Mouse (Mus musculus): ENCODE measurements around the gene Celf5. TPM values are rescaled to one million over a fixed set of nuclear protein-coding genes. Genes with fewer than 3 reads are reported as not detected.
A peak's percentile ranks its signal among the peaks of the same experiment; 100 is the strongest.

The Celf5 gene
- total RNA-seq, 2 experiments from 2014 or later, result not detected

DNA sequence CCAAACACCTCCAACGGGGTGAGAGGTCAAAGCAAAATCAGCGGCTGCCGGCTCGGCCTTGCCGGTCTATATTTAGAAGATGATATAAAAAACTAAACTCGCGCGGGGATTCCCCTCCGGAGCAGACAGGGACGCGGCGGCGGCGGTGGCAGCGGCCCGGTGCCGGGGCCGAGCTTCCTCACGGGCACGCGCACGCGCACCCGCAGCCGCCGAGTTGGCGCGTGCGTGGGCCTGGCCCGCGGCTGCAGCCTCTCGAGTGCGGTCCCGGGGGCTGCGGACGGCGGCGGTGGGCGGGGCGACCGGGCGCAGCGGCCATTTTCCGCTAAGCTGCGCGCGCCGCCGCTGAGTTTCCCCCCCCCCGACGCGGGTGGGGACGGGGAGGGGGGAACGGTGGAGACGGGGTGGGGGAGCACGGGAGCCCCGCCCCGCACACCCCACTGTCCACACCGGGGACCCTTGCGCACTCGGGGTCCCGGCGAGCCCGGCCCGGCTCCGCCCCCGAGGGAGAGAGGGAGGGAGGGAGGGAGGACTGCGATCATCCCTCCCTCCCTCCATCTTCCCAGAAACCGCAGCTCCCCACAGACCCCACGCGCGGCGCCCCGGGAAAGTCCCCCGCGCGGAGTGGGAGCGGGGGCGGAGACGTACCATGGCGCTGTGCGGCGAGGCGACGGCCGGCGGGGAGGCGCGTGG is 52.2 kb downstream of the Celf5 start:
- ATAC-seq (replicated peaks; ENCODE audit: poor library complexity, severe bottlenecking), result peak; percentile 3; the same call in 1 of the 2 replicates

DNA sequence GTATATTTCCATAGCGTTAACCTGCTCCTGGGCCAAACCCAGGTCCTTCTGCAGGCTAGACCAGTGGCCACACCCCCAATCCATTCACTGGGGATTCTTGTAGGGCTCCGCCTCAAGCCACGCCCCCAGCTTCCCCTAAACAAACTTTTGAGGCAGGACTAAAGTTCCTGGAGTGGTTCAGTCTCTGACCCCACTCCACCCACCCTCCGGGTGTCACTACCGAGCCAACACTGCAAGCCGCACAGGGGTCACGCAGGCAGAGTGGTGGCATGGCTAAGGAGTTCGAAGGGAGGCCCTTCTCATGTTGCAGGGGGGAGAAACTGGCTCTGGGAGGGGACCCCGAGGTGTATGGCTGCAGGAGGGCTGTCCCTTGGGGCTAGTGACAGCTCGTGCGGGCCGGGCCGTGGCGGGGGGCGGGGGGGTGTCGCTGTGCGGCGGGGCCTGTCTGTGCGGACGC is 52.9 kb downstream of the Celf5 start:
- ATAC-seq (replicated peaks; ENCODE audit: poor library complexity, severe bottlenecking), result peak; percentile 40

DNA sequence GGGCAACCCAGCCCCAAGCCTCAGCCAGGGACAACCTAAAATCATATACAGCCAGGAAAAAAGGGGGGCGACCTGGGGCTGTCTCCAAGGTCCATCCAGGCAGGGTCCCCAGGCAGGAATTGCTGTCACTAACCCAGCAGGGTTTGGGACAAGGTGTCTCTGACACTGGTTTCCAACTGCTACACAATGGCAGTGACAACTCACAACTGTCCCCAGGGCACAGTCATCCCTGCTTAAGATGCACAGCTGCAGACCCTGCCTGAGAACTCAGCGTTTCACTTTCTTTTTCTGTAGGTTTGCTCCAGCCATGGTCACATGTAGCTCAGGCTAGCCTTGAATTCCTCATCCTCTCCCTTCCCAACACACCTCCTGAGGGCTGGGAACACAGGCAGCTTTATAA is 53.4 kb downstream of the Celf5 start:
- ATAC-seq (replicated peaks; ENCODE audit: poor library complexity, severe bottlenecking), result no peak

DNA sequence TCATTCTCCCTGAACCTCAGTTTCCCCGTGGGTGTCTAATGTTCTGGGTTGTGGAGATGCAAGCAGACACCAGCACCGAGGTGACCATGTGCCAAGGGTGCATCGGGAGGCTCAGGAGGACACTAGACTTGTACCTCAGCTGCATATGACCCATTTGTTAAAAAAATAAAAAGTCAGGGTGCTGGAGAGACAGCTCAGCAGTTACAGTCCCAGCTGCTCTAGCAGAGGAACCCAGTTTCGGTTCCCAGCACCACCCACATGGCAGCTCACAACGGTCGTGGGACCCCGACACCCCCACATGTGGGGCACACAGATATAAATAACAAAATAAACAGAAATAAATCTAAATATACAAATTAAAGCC is 54.0 kb downstream of the Celf5 start:
- ATAC-seq (replicated peaks; ENCODE audit: poor library complexity, severe bottlenecking), result no peak

DNA sequence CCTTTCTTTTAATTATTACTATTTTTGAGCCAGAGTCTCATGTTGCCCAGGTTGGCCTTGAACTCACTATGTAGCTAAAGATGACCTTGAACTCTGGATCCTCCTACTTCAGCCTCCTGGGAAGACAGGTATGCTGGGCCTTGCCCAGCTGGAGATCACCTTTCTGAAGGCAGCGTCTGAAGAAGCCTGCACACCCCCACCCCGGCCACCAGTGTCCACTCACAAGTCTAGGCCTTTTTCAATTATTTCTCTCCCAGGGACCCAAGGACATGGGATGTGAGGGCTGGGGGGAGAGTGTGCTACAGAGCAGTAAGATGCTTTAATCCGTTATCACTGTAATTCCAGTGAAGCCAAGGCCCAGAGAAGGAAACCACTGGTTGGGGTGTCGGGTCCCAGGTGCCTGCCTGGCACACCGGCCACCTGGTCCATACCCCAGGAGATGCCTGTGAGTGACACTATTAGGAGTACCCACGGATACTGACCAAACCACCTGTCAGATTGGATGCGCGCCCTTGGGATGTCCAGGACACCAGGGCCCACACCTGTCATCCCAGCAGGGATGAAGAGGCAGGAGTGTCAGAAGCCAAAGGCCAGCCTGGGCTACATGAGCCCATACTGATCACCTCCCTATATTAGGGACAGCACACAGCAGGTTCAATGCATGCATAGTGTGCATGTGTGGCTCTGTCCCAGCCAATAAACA is 54.6 kb downstream of the Celf5 start:
- ATAC-seq (replicated peaks; ENCODE audit: poor library complexity, severe bottlenecking), result no peak

DNA sequence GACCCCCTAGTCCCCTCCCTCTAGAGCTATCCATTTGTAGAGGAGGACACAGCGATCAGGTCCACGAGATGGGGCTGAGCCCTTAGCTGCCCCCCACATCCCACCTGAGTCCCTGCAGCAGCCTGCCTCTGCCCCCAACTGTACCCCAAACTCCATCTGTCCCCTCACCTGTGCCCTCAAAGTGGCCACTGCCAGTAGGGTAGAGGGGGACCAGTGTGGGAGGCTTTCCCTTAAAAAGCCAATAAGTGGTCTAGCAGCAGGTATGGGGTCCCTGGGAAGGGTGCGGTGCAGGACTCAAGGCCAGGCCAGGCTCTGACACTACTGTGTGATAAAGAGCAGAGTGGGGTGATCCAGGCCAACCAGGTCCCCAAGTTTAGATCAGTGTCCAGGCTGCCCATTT is 55.2 kb downstream of the Celf5 start:
- ATAC-seq (replicated peaks; ENCODE audit: poor library complexity, severe bottlenecking), result no peak

DNA sequence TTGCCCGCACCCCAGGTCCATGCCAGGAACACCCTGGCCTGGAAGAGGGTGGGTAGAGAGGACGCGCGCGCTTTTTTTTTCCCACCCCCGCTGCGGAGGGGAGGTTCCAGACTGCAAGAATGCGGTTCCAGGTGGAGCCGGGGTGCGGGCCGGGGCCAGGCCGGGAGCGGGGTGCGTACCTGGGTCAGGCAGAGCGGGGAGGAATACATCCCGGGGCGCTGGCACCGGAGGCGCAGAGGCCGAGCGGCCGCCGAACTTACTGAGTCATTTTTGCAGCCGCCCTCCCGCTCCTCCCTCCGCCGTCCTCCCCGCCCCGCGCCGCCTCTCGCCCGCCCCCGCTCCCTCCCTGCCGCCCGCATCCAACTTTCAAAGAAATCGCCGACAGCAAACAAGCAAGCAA is 55.6 kb downstream of the Celf5 start:
- no peak for ATAC-seq (replicated peaks; ENCODE audit: poor library complexity, severe bottlenecking)

DNA sequence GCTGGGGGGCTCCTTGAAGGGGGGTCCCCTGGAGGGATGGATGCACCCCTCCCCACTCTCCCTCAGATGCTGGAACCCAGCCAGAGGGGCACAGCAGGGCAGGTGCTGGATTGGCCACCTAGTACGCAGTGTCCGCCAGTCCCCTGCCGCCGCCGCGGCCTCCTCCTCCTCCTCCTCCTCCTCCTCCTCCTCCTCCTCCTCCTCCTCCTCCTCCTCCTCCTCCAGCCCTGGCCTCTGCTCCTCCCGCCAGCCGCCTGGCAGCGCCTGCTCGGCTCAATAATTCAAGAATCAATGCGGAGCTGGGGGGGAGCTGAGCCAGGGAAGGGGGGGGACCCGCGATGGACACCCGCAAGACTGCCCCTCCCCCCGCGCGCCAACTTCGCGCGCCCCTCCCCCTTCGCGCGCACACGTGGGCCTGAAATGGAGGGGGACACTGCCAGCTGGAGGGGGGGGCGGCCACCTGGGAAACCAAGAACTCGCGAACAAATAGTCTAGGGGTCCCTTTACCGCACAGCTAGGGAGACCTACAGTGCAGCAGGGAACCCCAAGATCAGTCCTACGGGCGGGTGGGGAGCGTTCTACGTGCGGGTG is 56.3 kb downstream of the Celf5 start:
- no peak for ATAC-seq (replicated peaks; ENCODE audit: poor library complexity, severe bottlenecking)

DNA sequence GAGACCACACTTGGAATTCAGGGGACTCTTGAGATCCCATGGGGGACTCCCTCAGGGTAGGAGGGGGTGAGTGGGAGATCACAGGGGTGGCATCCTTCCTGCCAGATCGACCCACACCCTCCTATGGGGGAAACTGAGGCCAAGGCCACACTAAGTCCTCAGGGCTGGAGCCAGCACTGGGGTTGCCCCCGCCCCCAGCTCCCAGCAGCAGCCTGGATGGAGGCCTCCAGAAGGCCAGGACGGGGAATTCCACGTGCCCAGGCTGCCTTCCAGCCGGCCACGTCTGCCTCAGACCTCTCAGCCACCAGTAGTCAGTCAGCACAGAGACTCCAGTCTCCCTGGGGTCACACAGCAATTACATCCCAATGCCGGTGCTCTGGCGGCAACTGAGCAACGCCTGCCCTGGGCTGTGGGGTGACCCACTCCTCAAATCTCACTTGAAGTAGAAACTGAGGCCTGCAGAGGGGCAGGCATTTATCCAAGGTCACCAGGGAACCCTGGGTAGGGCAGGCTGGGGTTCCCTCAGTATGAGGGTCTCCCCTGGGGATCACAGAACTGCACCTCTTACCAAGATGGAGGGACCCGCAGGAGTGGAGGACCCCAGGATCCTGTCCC is 57.2 kb downstream of the Celf5 start:
- no peak for ATAC-seq (replicated peaks; ENCODE audit: poor library complexity, severe bottlenecking)

DNA sequence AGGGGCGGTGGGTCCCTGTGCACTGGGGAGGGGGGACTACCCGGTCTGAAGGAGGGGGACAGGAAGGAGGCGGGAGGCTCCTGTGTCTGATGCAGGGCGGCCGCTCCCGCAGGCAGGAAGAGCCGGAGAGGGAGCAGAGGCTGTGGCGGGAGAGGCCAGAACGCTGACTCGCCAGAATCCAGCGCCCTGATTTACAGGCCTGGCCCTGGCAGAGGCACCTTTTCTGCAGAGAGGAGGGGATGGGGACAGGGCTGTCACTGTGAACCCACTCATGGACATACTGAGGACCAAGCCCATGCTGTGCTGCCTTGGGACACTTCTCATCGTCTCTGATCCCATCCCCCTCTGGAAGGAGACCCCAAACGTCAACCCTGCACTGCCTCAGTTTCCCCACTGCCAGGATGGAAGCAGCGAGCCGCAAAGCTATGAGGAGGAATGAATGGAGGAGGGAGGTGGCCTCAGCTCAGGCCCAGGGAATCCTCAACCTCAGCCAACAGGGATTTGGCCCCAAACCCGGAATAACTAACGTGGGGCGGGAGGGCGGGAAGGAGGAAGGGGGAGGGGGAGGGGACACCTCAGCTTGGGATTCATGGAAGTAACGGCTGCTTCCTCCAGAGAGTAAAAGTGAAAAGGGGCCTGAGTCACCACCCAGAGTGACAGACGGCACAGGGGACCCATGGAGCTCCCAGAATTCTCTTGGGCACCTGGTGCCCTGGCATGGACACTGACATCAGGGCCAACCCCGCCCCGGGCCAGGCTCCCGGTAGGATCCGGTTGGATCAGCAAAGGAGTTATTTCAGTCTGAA is 58.1 kb downstream of the Celf5 start:
- ATAC-seq (replicated peaks; ENCODE audit: poor library complexity, severe bottlenecking), result peak; percentile 9; the same call in 1 of the 2 replicates

DNA sequence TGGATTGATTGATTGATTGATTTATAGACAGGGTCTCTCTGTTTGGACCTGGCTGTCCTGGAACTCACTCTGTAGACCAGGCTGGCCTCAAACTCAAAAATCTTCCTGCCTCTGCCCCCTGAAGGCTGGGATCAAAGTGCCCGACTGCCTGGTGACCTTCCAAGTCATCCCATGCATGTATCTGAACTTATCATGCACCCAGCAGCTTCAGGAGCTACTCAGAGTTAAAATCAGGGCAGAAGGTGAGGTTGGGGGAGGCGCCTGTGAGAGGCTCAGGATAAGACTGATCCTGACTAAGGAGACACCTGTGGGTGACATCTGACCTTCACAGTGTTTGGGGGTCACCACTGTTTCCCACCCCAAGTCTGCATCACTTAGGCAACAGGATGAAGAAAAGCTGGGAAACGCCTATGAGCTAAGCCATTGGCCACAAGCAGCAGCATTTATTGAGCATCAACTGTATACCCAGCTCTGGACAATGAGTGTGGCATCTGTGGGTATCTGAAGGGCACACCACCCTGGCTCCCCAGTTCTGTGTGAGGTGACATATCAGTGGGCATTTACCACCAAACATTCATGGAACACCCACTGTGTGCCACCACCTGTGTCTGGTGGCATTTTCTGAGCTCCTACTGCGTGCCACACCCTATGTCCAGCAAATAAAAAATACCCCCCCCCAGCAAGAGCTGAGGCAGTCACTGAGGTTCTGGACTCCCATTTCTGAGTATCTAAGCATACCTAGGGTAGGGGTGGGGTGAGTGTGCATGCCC is 58.8 kb downstream of the Celf5 start:
- no peak for ATAC-seq (replicated peaks; ENCODE audit: poor library complexity, severe bottlenecking)

DNA sequence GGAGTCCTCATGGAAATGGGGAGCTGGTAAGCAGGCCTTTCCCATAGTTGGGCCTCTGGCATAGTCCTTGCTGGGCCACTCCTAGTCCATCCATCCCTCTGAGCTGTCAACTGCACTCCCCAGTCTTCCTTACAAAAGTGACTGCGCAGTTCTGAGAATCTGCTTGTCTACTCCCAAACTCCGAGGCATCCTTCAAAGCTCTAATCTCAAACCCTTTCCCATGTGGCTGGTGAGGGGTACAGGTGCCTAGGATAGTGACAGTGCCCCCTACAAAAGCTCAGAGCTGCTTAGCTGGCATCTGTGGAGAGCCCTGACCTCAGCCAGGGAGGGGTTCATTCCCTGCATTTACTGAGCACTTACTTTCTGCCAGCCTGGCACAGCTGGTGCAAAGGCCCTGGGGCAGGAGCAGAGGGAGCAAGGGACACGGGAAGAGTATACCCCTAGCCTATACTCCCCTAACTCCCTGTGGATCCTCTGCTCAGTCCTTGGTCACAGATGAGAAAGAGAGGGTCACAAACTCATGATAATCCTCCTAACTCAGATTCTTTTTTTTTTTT is 59.8 kb downstream of the Celf5 start:
- no peak for ATAC-seq (replicated peaks; ENCODE audit: poor library complexity, severe bottlenecking)

DNA sequence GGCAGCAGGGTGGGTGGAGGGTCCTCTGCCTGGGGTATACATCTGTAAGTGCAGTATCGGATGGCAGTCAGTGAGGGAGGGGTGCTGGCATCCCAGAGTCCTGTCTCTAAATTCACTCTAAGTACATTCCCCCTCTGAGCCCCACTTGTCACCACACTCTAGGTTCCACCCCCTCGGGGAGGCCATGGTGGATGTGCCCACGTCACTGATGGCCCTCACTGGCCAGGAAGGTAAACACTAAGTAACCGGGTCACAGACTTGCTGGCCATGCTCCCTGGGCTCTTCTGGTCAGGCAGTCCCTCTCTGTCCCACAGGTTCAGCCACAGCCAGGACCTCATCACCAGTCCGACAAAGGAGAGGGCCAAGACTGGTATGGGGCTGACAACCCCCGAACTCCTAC is 60.3 kb downstream of the Celf5 start:
- ATAC-seq (replicated peaks; ENCODE audit: poor library complexity, severe bottlenecking), result no peak

DNA sequence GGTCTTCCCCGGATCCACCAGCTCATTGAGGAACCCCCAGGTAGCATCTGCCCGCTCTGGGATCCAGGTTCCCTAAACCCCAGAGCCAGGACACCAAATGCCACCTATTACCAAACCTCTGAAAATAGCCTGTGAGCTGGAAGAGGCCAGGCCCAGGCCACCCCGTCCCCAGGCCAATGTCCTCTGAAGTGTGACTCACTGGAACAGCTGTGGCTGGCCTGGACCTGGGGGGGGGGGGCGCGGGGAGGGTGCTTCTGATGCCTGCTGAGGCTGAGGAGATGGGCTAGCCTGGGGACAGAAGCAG is 60.8 kb downstream of the Celf5 start:
- no peak for ATAC-seq (replicated peaks; ENCODE audit: poor library complexity, severe bottlenecking)

DNA sequence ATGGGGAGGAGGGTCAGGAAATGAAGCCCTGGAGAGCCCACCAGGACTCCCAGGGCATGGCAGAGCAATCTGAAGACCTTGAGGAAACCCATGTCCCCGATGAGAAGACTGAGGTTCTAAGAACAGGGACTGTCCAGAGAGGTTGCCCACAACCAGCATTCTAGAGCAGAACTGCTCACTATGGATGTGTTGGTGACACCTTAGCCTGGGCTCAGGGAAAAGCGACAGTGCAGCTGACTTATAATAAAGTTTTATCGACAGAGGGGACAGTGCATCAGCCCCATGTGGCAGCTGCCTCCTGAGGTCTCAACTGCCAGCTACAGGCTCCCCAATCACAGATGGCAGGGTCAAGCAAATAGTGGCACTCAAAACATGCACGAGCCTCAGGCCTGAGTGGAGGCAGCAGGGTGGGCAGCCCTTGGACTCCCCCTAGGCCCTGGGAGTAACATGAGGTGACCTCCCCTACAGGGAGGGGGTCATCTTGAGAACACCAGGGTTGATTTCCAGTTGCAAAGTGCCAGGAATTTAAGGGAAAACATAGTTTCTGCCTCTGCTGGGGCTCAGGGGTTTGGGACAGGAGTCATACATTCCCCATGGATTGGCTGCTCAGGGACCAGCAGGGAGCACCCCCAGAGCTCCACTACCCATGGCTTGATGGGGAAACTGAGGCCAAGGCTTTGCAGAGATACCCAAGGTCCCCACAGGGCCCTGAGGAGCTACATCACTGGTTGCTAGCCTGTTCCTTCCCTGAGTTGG is 61.3 kb downstream of the Celf5 start:
- no peak for ATAC-seq (replicated peaks; ENCODE audit: poor library complexity, severe bottlenecking)

DNA sequence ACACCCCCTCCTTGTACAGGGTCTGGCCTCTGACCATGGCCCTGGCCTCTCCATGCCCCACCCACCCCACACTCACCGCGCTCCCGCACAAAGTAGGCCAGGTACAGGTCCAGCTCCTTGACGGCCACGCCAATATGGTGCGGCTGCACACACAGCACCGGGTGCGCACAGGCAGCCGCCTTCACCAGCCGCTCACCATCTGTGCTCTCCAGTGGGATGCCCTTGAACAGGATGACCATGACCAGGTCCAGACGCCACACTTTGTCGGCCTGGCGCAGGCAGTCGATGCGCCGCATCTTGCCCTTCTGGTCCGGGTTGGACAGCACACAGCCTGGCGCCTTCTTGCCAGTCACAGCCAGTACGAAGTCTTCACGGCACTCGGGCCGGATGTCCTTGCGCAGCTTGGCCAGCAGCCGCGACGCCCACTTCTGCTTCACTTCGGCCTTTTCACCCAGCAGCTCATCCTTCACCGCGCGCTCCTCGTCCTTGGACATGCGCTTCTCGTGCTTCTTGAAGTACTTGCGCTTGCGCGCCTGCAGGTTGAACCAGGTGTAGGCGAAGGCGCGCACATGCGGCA is 62.2 kb downstream of the Celf5 start:
- no peak for ATAC-seq (replicated peaks; ENCODE audit: poor library complexity, severe bottlenecking)

DNA sequence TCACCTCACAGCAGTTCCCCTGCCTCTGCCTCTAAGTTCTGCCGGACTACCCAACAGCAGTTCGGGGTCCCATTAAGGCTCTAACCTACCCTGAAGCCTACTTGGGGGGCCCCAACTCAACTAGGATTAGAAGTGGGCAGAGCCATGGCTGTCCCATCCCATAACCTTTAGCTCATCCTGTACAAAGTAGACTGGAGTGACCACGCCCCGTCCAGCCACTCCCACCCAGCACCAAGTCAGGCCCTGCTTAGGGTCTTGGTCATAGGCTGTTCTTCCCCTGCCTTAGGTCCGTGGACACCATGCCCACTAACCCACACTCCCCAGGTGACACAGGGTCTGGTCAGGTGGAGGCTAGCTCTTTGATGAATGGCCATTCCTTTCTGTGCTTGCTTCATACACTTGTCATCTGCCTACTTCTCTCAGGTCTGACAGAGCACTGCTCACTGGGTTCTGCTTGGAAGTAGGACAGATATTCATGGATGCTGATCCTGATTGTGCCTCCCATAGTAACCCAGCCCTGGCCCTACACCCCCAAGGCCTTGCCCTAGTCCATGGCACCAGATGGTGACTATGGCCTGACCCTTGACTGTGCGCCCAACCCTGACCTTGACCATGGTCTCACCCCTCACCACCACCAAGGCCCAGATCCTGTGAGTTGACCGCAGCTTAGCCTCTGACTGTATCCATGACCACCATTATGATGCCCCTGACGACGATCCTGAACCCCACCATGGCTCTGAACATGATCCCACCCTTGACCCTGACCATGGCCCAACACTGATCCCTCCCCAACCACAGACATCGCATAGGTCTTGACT is 63.2 kb downstream of the Celf5 start:
- ATAC-seq (replicated peaks; ENCODE audit: poor library complexity, severe bottlenecking), result no peak

Measured in granulocyte monocyte progenitor cell, adult 5-6 weeks (primary cell).